In genomic region chr4:88010441-88010840, GRCm38 (mm10) we compare ENCODE assay signal across 18 mouse cellular contexts. TPM values are rescaled to one million over a fixed set of nuclear protein-coding genes. Genes with fewer than 3 reads are reported as not detected.
DNase-seq lines count a peak whose midpoint lies in the region; ATAC-seq lines count a peak whose summit lies in the region.
"Had no signal": no experiment of that assay in that cellular context is flagged by ENCODE, and none has a peak within 500 bp of the region (broad histone marks: within the 10 kb centered on the region; RNA-seq: fewer than 3 reads in every experiment).

No protein-coding gene starts in this region.

- ATAC-seq in activated CD4-positive, CD25-positive, alpha-beta regulatory T cell, adult 4 months: peak; percentile 32
- ATAC-seq in megakaryocyte, adult 5-6 weeks (ENCODE audit: poor library complexity, severe bottlenecking): peak; percentile 43
- ATAC-seq: forebrain, embryonic 14.5 days; intestine, embryonic 16.5 days had no signal

- peak; percentile 58 for DNase-seq in CD4-positive helper T cell, adult 2 months (ENCODE audit: low read depth, low spot score)
- peak; percentile 54 to 69 for DNase-seq in natural killer cell, adult 2 months (ENCODE audit: low spot score in 2 of 2)
- DNase-seq in cerebellum, adult 18-20 months: no peak
- DNase-seq in frontal cortex, postnatal 36 days (ENCODE audit: low spot score in 2 of 2): no peak
- DNase-seq in ovary, postnatal 14 days (ENCODE audit: low spot score): no peak
- DNase-seq: adrenal gland, postnatal 10 days; adrenal gland, postnatal 36 days; cerebellum, adult 2 months; cerebellum, postnatal 10 days; gastrocnemius, postnatal 10 days; gastrocnemius, postnatal 36 days; heart, adult 2 months; heart, postnatal 14 days; heart, postnatal 4 days had no signal

RNA-seq across cellular contexts. Expression of gene Mllt3, which starts 22.7 kb away (rescaled TPM):
- polyA plus RNA-seq in activated CD4-positive, CD25-positive, alpha-beta regulatory T cell, adult 4 months (2017; shearing (Covaris generic)): 100 to 1,000 TPM; 100 to 106 TPM
- 6.2 and 8.1 TPM in 2 replicates for total RNA-seq in megakaryocyte, adult 5-6 weeks (2015)
- total RNA-seq in megakaryocyte, adult 5-6 weeks (2017): 7.3 and 18.5 TPM in 2 replicates

Comparison
In these comparisons a context has a peak if more than half of its experiments do, and no peak if none do; other contexts are left out.
1. DNase-seq: peak in CD4-positive helper T cell, adult 2 months (single experiment) and natural killer cell, adult 2 months (2 of 2); none in cerebellum, adult 18-20 months (0 of 2), frontal cortex, postnatal 36 days (0 of 2) and ovary, postnatal 14 days (single experiment).